Mouse (Mus musculus) cerebellum, adult (tissue): ENCODE results near the gene Aco2.

Source experiments
- ATAC-seq: cut with Nextera tagmentation; 2 replicates; pipeline ENCODE4 v1.9.2; 2017; ENCODE audit warnings: mild to moderate bottlenecking, moderate library complexity, mixed read lengths; ENCODE audit not compliant: insufficient number of reproducible peaks, low FRiP score, low TSS enrichment

Gene Aco2

GRCm38 (mm10) chr15:81872262-81873136 is at the start of gene Aco2:
Aco2 (plus strand) TSS chr15:81872309.
- ATAC-seq = peak; percentile 75

GRCm38 (mm10) chr15:81822631-81823030 is 49.5 kb upstream of the Aco2 start:
- no peak for ATAC-seq

- no peak for ATAC-seq
Measured at GRCm38 (mm10) chr15:81824832-81825231, 47.3 kb upstream of the Aco2 start.

- ATAC-seq = no peak
Measured at GRCm38 (mm10) chr15:81828426-81829207, 43.5 kb upstream of the Aco2 start.

- ATAC-seq = no peak
Measured at GRCm38 (mm10) chr15:81829208-81829580, 42.9 kb upstream of the Aco2 start.

- no peak for ATAC-seq
Measured at GRCm38 (mm10) chr15:81830530-81830929, 41.6 kb upstream of the Aco2 start.

GRCm38 (mm10) chr15:81831136-81831825 is 40.8 kb upstream of the Aco2 start:
- peak; percentile 83 for ATAC-seq

GRCm38 (mm10) chr15:81832219-81832618 is 39.9 kb upstream of the Aco2 start:
- no peak for ATAC-seq

- no peak for ATAC-seq
Measured at GRCm38 (mm10) chr15:81833481-81833880, 38.6 kb upstream of the Aco2 start.

- ATAC-seq = no peak
Measured at GRCm38 (mm10) chr15:81834171-81834841, 37.8 kb upstream of the Aco2 start.

- ATAC-seq = no peak
Measured at GRCm38 (mm10) chr15:81835007-81835880, 36.9 kb upstream of the Aco2 start.

GRCm38 (mm10) chr15:81836124-81836821 is 35.8 kb upstream of the Aco2 start:
- peak; percentile 43 for ATAC-seq

- no peak for ATAC-seq
Measured at GRCm38 (mm10) chr15:81836966-81837920, 34.9 kb upstream of the Aco2 start.

GRCm38 (mm10) chr15:81838554-81839235 is 33.4 kb upstream of the Aco2 start:
- no peak for ATAC-seq

GRCm38 (mm10) chr15:81839634-81840033 is 32.5 kb upstream of the Aco2 start:
- ATAC-seq = peak; percentile 84

- no peak for ATAC-seq
Measured at GRCm38 (mm10) chr15:81840306-81840705, 31.8 kb upstream of the Aco2 start.

- no peak for ATAC-seq
Measured at GRCm38 (mm10) chr15:81842275-81842674, 29.8 kb upstream of the Aco2 start.
